Mouse (Mus musculus) heart, adult 2 months (tissue): ENCODE results near the gene Glis3.

Experiments used
- CTCF ChIP-seq: fragments of 200-600 bp; IDR thresholded peaks from 2 replicates; pipeline ENCODE4 v1.8.1; 2022; ENCODE audit warnings: antibody characterized with exemption, mild to moderate bottlenecking, moderate library complexity
- POLR2A ChIP-seq: fragments of 200-500 bp; IDR thresholded peaks from 2 replicates; pipeline ENCODE4 v1.6.1; 2011; ENCODE audit warnings: mild to moderate bottlenecking, low read depth, low read length, control low read depth; ENCODE audit not compliant: insufficient read depth

DNA sequence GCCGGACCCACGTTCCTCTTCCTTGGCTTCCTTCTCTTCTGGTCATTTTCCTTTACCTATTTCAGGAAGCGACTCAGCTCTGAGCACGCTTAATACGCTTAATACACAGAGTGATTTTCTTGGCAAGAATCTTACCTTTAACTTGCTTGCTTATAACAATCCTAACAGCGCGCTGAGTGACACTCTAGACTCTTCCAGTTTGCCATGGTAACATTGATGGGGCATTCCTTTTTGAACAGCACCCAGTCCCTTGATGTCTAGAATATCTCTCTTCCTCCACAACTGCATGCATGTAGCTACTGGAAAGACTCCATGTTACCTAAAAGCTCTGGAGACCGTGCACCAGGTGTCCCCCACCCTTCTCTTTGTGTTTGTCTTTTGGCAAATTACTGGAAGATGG is 225.5 kb downstream of the Glis3 start:
- TF ChIP-seq CTCF: no peak
- no peak for TF ChIP-seq POLR2A
